Mouse (Mus musculus): ENCODE measurements around the gene Lypla2.

GRCm38 (mm10) chr4:135976146-135976545 is 3.7 kb upstream of the Lypla2 start:
- TF ChIP-seq CTCF (IDR thresholded peaks at IDR 0.05; ENCODE audit: borderline replicate concordance, extremely low read depth, insufficient read depth, insufficient read length) (no peak), POLR2A (IDR thresholded peaks at IDR 0.05; ENCODE audit: borderline replicate concordance, extremely low read depth, insufficient read depth, insufficient read length, poor library complexity, severe bottlenecking) (no peak)

All from brain, embryonic 14.5 days (tissue).